Mouse (Mus musculus) limb, embryonic 12.5 days (tissue): ENCODE data around the gene Vamp4. TPM values are rescaled to one million over a fixed set of nuclear protein-coding genes. Genes with fewer than 3 reads are reported as not detected.
"Not testable (repeated sequence)": the region's sequence is repeated elsewhere in the genome, so short reads cannot be mapped to it uniquely, and the experiment has no call there.

Source experiments
- ATAC-seq: fragments of 200-750 bp; cut with Nextera tagmentation; 2 replicates; pipeline ENCODE4 v1.8.0; 2017; ENCODE audit warnings: low read depth, moderate TSS enrichment; ENCODE audit not compliant: insufficient number of reproducible peaks, insufficient read depth, low FRiP score, low TSS enrichment
- H3K27ac ChIP-seq: fragments of 300-500 bp; sonication (generic); 2 replicates; pipeline ENCODE4 v1.5.1; 2016; ENCODE audit warnings: mild to moderate bottlenecking, moderate library complexity
- H3K27me3 ChIP-seq: fragments of 300-500 bp; sonication (generic); 2 replicates; pipeline ENCODE4 v1.6.1; 2016; ENCODE audit warnings: mild to moderate bottlenecking, moderate library complexity
- H3K36me3 ChIP-seq: fragments of 300-500 bp; sonication (generic); 2 replicates; pipeline ENCODE4 v1.6.1; 2016; ENCODE audit warnings: mild to moderate bottlenecking, moderate library complexity
- H3K4me1 ChIP-seq: fragments of 300-500 bp; sonication (generic); replicated peaks from 2 replicates; pipeline ENCODE4 v1.6.1; 2016
- H3K4me2 ChIP-seq: fragments of 300-500 bp; sonication (generic); 2 replicates; pipeline ENCODE4 v1.6.1; 2016; ENCODE audit warnings: mild to moderate bottlenecking, moderate library complexity
- H3K4me3 ChIP-seq: fragments of 300-500 bp; sonication (generic); replicated peaks from 2 replicates; pipeline ENCODE4 v1.5.1; 2016; ENCODE audit warnings: mild to moderate bottlenecking
- H3K9ac ChIP-seq: fragments of 300-500 bp; sonication (generic); replicated peaks from 2 replicates; pipeline ENCODE4 v1.6.1; 2016; ENCODE audit warnings: mild to moderate bottlenecking, moderate library complexity
- H3K9me3 ChIP-seq: fragments of 300-500 bp; sonication (generic); 2 replicates; pipeline ENCODE4 v1.6.1; 2016; ENCODE audit warnings: mild to moderate bottlenecking, moderate library complexity
- WGBS: fragments of 180-500 bp; shearing (Covaris S2); methylation state at CpG from one replicate; pipeline ENCODE4 v1.1.7; 2016; 5-methylcytosine and 5-hydroxymethylcytosine counted together
- polyA plus RNA-seq: library from polyadenylated mRNA; unstranded; fragments of >200 nt; fragmentation: Nextera tagmentation; extraction: Ambion mirVana; gene quantifications from 2 replicates; pipeline ENCODE4 v1.2.1, GENCODE M21; 2016

The Vamp4 gene
- polyA plus RNA-seq, 1 experiment from 2014 or later = 77.6 TPM

- H3K4me2 ChIP-seq = no peak overlapping the region
- H3K27me3 ChIP-seq = no peaks in the 10 kb centered on the region
- no peaks in the 10 kb centered on the region for H3K36me3 ChIP-seq
- H3K9me3 ChIP-seq = no peaks in the 10 kb centered on the region
- H3K9ac ChIP-seq = no peak overlapping the region
- H3K27ac ChIP-seq = no peak overlapping the region
- ATAC-seq = no peak
- no peaks in the 10 kb centered on the region; the same call in 1 of the 2 replicates for H3K4me1 ChIP-seq
- 77% methylated on average over 7 of the region's 7 CpGs for WGBS
- H3K4me3 ChIP-seq = no peak overlapping the region
Measured at GRCm38 (mm10) chr1:162625229-162625628, 54.9 kb downstream of the Vamp4 start.

- WGBS = 87% methylated on average over 4 of the region's 4 CpGs
- not testable (repeated sequence) for H3K9me3 ChIP-seq, ATAC-seq
Measured at GRCm38 (mm10) chr1:162627821-162628220, 57.5 kb downstream of the Vamp4 start.

GRCm38 (mm10) chr1:162628326-162628725 lies 58.0 kb downstream of the Vamp4 start:
- not testable (repeated sequence) for H3K27ac ChIP-seq, H3K9me3 ChIP-seq, H3K4me3 ChIP-seq, H3K4me1 ChIP-seq, ATAC-seq, H3K9ac ChIP-seq, H3K4me2 ChIP-seq, H3K27me3 ChIP-seq, H3K36me3 ChIP-seq
- 94% methylated on average over 15 of the region's 15 CpGs for WGBS

More at GRCm38 (mm10) chr1:162627821-162628220, 57.5 kb downstream of the Vamp4 start:
- H3K4me1 ChIP-seq, H3K9ac ChIP-seq, H3K4me2 ChIP-seq, H3K36me3 ChIP-seq, H3K27ac ChIP-seq, H3K27me3 ChIP-seq, H3K4me3 ChIP-seq: not testable (repeated sequence)

GRCm38 (mm10) chr1:162635291-162635931 lies 65.1 kb downstream of the Vamp4 start:
- H3K9ac ChIP-seq, H3K4me1 ChIP-seq, H3K27me3 ChIP-seq, H3K4me2 ChIP-seq, H3K4me3 ChIP-seq, H3K9me3 ChIP-seq, H3K27ac ChIP-seq, H3K36me3 ChIP-seq, ATAC-seq: not testable (repeated sequence)
- 15% methylated on average over 1 of the region's 1 CpGs for WGBS

GRCm38 (mm10) chr1:162636516-162636915 lies 66.2 kb downstream of the Vamp4 start:
- no peak for ATAC-seq
- Histone ChIP-seq H3K36me3 (no peaks in the 10 kb centered on the region), H3K9me3 (no peaks in the 10 kb centered on the region), H3K4me1 (no peaks in the 10 kb centered on the region), H3K27ac (no peak overlapping the region), H3K27me3 (no peaks in the 10 kb centered on the region), H3K9ac (0 out of 2 replicates have a peak overlapping the region, but pooled peaks have one; percentile 14), H3K4me2 (no peak overlapping the region), H3K4me3 (no peak overlapping the region)
- WGBS = 68% methylated on average over 3 of the region's 3 CpGs

GRCm38 (mm10) chr1:162638535-162638934 lies 68.2 kb downstream of the Vamp4 start:
- Histone ChIP-seq H3K27me3 (no peaks in the 10 kb centered on the region), H3K36me3 (no peaks in the 10 kb centered on the region), H3K9ac (no peak overlapping the region), H3K27ac (no peak overlapping the region), H3K4me1 (no peaks in the 10 kb centered on the region), H3K4me2 (no peak overlapping the region), H3K4me3 (no peak overlapping the region), H3K9me3 (no peaks in the 10 kb centered on the region)
- WGBS = 84% methylated on average over 4 of the region's 4 CpGs
- no peak for ATAC-seq

- no peak within 1 kb of the TSS for H3K4me3 ChIP-seq
- no peaks in the 10 kb centered on the region for H3K9me3 ChIP-seq
- no peak for ATAC-seq
- peaks cover 5% of the 10 kb centered on the region for H3K4me1 ChIP-seq
- H3K9ac ChIP-seq = no peak within 1 kb of the TSS
- no peaks in the 10 kb centered on the region for H3K27me3 ChIP-seq
- no peaks in the 10 kb centered on the region for H3K36me3 ChIP-seq
- 80% methylated on average over 10 of the region's 10 CpGs for WGBS
- H3K27ac ChIP-seq = no peak within 1 kb of the TSS
- no peak within 1 kb of the TSS for H3K4me2 ChIP-seq
Measured at GRCm38 (mm10) chr1:162639051-162639750, 68.9 kb downstream of the Vamp4 start, which contains the start of gene Myoc. TSS of gene Myoc (plus strand) at chr1:162639155.

- H3K27me3 ChIP-seq = no peaks in the 10 kb centered on the region
- no peak overlapping the region for H3K27ac ChIP-seq
- no peak overlapping the region for H3K4me2 ChIP-seq
- no peak for ATAC-seq
- H3K9me3 ChIP-seq = no peaks in the 10 kb centered on the region
- H3K9ac ChIP-seq = no peak overlapping the region
- H3K4me3 ChIP-seq = no peak overlapping the region
- H3K4me1 ChIP-seq = peaks cover 5% of the 10 kb centered on the region
- WGBS = 91% methylated on average over 1 of the region's 1 CpGs
- H3K36me3 ChIP-seq = no peaks in the 10 kb centered on the region
Measured at GRCm38 (mm10) chr1:162639861-162640260, 69.5 kb downstream of the Vamp4 start.

GRCm38 (mm10) chr1:162642591-162642990 lies 72.3 kb downstream of the Vamp4 start:
- Histone ChIP-seq H3K4me2 (no peak overlapping the region), H3K9me3 (no peaks in the 10 kb centered on the region), H3K4me3 (no peak overlapping the region), H3K27me3 (no peaks in the 10 kb centered on the region), H3K27ac (no peak overlapping the region), H3K9ac (no peak overlapping the region), H3K36me3 (no peaks in the 10 kb centered on the region), H3K4me1 (peaks cover 5% of the 10 kb centered on the region)
- WGBS = 80% methylated on average over 3 of the region's 3 CpGs
- no peak for ATAC-seq

GRCm38 (mm10) chr1:162643752-162644151 lies 73.4 kb downstream of the Vamp4 start:
- no peaks in the 10 kb centered on the region for H3K36me3 ChIP-seq
- ATAC-seq = no peak
- H3K4me2 ChIP-seq = no peak overlapping the region
- peaks cover 5% of the 10 kb centered on the region for H3K4me1 ChIP-seq
- WGBS = 32% methylated on average over 4 of the region's 4 CpGs
- no peak overlapping the region for H3K27ac ChIP-seq
- H3K9ac ChIP-seq = no peak overlapping the region
- no peak overlapping the region for H3K4me3 ChIP-seq
- no peaks in the 10 kb centered on the region for H3K9me3 ChIP-seq
- no peaks in the 10 kb centered on the region for H3K27me3 ChIP-seq

GRCm38 (mm10) chr1:162646083-162646686 lies 75.9 kb downstream of the Vamp4 start:
- WGBS = 80% methylated on average over 10 of the region's 10 CpGs
- Histone ChIP-seq H3K9me3 (no peaks in the 10 kb centered on the region), H3K4me1 (peaks cover 5% of the 10 kb centered on the region), H3K4me3 (no peak overlapping the region), H3K27me3 (no peaks in the 10 kb centered on the region), H3K9ac (no peak overlapping the region), H3K36me3 (no peaks in the 10 kb centered on the region), H3K4me2 (no peak overlapping the region), H3K27ac (no peak overlapping the region)
- no peak for ATAC-seq
